Mouse (Mus musculus): ENCODE results near the gene Mkrn3. TPM values are rescaled to one million over a fixed set of nuclear protein-coding genes. Genes with fewer than 3 reads are reported as not detected.
A peak's percentile ranks its signal among the peaks of the same experiment; 100 is the strongest.

The Mkrn3 gene
- polyA plus RNA-seq, 1 experiment from 2014 or later: 20.9 TPM

GRCm38 (mm10) chr7:62376510-62377304 is 43.2 kb downstream of the Mkrn3 start, which contains the start of gene Magel2:
Magel2 (plus strand) TSS chr7:62377010.
- ATAC-seq (ENCODE audit: low FRiP score, low read depth): peak; percentile 96

GRCm38 (mm10) chr7:62375658-62376057 is 44.3 kb downstream of the Mkrn3 start:
- peaks cover 18% of the 10 kb centered on the region for H3K4me1 ChIP-seq (replicated peaks)
- no peak for ATAC-seq (ENCODE audit: low FRiP score, low read depth)
- H3K27me3 ChIP-seq: no peaks in the 10 kb centered on the region
- no peaks in the 10 kb centered on the region for H3K36me3 ChIP-seq
- H3K4me3 ChIP-seq: no peak overlapping the region
- no peak overlapping the region for H3K9ac ChIP-seq
- H3K9me3 ChIP-seq: 0 out of 2 replicates have a peak, but pooled peaks cover 2% of the 10 kb centered on the region
- 36% methylated on average over 4 of the region's 4 CpGs for WGBS
- peak overlapping the region; percentile 57 for H3K4me2 ChIP-seq
- no peak overlapping the region for H3K27ac ChIP-seq (replicated peaks)

More at GRCm38 (mm10) chr7:62376510-62377304, 43.2 kb downstream of the Mkrn3 start, which contains the start of gene Magel2:
- Histone ChIP-seq H3K4me3 (peak within 1 kb of the TSS; percentile 51), H3K4me1 (replicated peaks) (peaks cover 18% of the 10 kb centered on the region), H3K9ac (peak within 1 kb of the TSS; percentile 56), H3K27me3 (no peaks in the 10 kb centered on the region), H3K9me3 (0 out of 2 replicates have a peak, but pooled peaks cover 2% of the 10 kb centered on the region), H3K4me2 (peak within 1 kb of the TSS; percentile 57), H3K27ac (replicated peaks) (peak within 1 kb of the TSS; percentile 72), H3K36me3 (no peaks in the 10 kb centered on the region)
- 23% methylated on average over 31 of the region's 31 CpGs for WGBS

Other genes starting within 250 kb of the Mkrn3 start
- 577 and 610 TPM in 2 replicates for gene Ndn, start 73.6 kb downstream of the Mkrn3 start, polyA plus RNA-seq (2015; fragmentation: Nextera tagmentation; extraction: Ambion mirVana)
- 12.9 and 17.4 TPM in 2 replicates for gene Magel2, start 43.1 kb downstream of the Mkrn3 start, polyA plus RNA-seq (2015; fragmentation: Nextera tagmentation; extraction: Ambion mirVana)
- 10.0 and 12.5 TPM in 2 replicates for gene Peg12, start 44.4 kb upstream of the Mkrn3 start, polyA plus RNA-seq (2015; fragmentation: Nextera tagmentation; extraction: Ambion mirVana)